Mouse (Mus musculus) regulatory T cell (primary cell): ENCODE data around the gene Sapcd1.
"Not testable (repeated sequence)": the region's sequence is repeated elsewhere in the genome, so short reads cannot be mapped to it uniquely, and the experiment has no call there.

Experiments
- in situ Hi-C: fragments of 300-600 bp; cut with MboI, MseI; formaldehyde crosslinking; loops from one replicate; pipeline ENCODE4 v1.15.1; 2025; ENCODE audit warnings: high pct_unique_total_duplicates

Sapcd1 gene

GRCm38 (mm10) chr17:35011440-35011839 lies 16.4 kb downstream of the Sapcd1 start:
- in situ Hi-C loops, result loop anchor here (5.0 kb wide), 1 partner anchor 96 kb away; the partner anchor contains the start of gene Ly6g5c

GRCm38 (mm10) chr17:35009586-35009985 lies 18.2 kb downstream of the Sapcd1 start:
- in situ Hi-C loops, result no loop called here

- in situ Hi-C loops, result no loop called here
These were observed 20.3 kb downstream of the Sapcd1 start for GRCm38 (mm10) chr17:35007387-35007991.

- in situ Hi-C loops, result not testable (repeated sequence)
These were observed 21.9 kb downstream of the Sapcd1 start for GRCm38 (mm10) chr17:35005902-35006301.

- in situ Hi-C loops, result no loop called here
These were observed 22.7 kb downstream of the Sapcd1 start for GRCm38 (mm10) chr17:35005158-35005557.

- in situ Hi-C loops, result no loop called here
These were observed 23.6 kb downstream of the Sapcd1 start for GRCm38 (mm10) chr17:35004075-35004717.

GRCm38 (mm10) chr17:35003022-35003838 lies 24.6 kb downstream of the Sapcd1 start:
- in situ Hi-C loops, result no loop called here

GRCm38 (mm10) chr17:35002153-35002865 lies 25.5 kb downstream of the Sapcd1 start:
- in situ Hi-C loops, result no loop called here

- in situ Hi-C loops, result no loop called here
These were observed 26.2 kb downstream of the Sapcd1 start for GRCm38 (mm10) chr17:35001452-35002152.

GRCm38 (mm10) chr17:35000717-35001451 lies 26.9 kb downstream of the Sapcd1 start, which contains the start of gene Vars:
TSS of gene Vars (plus strand) at chr17:35000987.
- in situ Hi-C loops, result no loop called here

- in situ Hi-C loops, result not testable (repeated sequence)
These were observed 27.7 kb downstream of the Sapcd1 start for GRCm38 (mm10) chr17:34999871-35000716.

GRCm38 (mm10) chr17:34998526-34999430 lies 29.0 kb downstream of the Sapcd1 start:
- in situ Hi-C loops, result no loop called here

GRCm38 (mm10) chr17:34997142-34997483 lies 30.7 kb downstream of the Sapcd1 start:
- in situ Hi-C loops, result no loop called here

- in situ Hi-C loops, result no loop called here
These were observed 31.2 kb downstream of the Sapcd1 start for GRCm38 (mm10) chr17:34996411-34997141.

GRCm38 (mm10) chr17:34995927-34996326 lies 31.9 kb downstream of the Sapcd1 start:
- in situ Hi-C loops, result not testable (repeated sequence)

GRCm38 (mm10) chr17:34995192-34995591 lies 32.6 kb downstream of the Sapcd1 start:
- in situ Hi-C loops, result not testable (repeated sequence)

- in situ Hi-C loops, result no loop called here
These were observed 33.1 kb downstream of the Sapcd1 start for GRCm38 (mm10) chr17:34994751-34995150.

- in situ Hi-C loops, result loop anchor here (5.0 kb wide), 1 partner anchor 37 kb away; no protein-coding TSS in a partner anchor
These were observed 43.6 kb downstream of the Sapcd1 start for GRCm38 (mm10) chr17:34984218-34984617.
